Mouse (Mus musculus) C2C12 (cell line): ENCODE measurements around the gene Gmfb. TPM values are rescaled to one million over a fixed set of nuclear protein-coding genes. Genes with fewer than 3 reads are reported as not detected.

Experiments
- H3K27me3 ChIP-seq: one replicate; pipeline ENCODE4 v1.6.1; 2011; ENCODE audit not compliant: control insufficient read depth, insufficient read depth, insufficient read length
- H3K36me3 ChIP-seq: one replicate; pipeline ENCODE4 v1.6.1; 2011; ENCODE audit not compliant: control insufficient read depth, insufficient read depth
- H3K4me3 ChIP-seq: one replicate; pipeline ENCODE4 v1.5.1; 2011; ENCODE audit warnings: mild to moderate bottlenecking, control low read depth; ENCODE audit not compliant: poor library complexity, insufficient read depth, severe bottlenecking
- H3K79me2 ChIP-seq: one replicate; pipeline ENCODE4 v1.6.1; 2011; ENCODE audit not compliant: control insufficient read depth, insufficient read depth
- H3K79me3 ChIP-seq: one replicate; pipeline ENCODE4 v1.6.1; 2011; ENCODE audit warnings: low read depth, control low read depth
- H3ac ChIP-seq: one replicate; pipeline ENCODE3; 2011; ENCODE audit warnings: low read depth; ENCODE audit not compliant: control insufficient read depth, insufficient read length
- CEBPB ChIP-seq: IDR thresholded peaks from one replicate; pipeline ENCODE4 v1.6.1; 2011; ENCODE audit warnings: low read depth, mild to moderate bottlenecking, control low read depth, moderate library complexity
- CTCF ChIP-seq: IDR thresholded peaks from one replicate; pipeline ENCODE4 v1.5.1; 2011; ENCODE audit not compliant: control insufficient read depth, insufficient read depth, insufficient read length
- FOSL1 ChIP-seq: IDR thresholded peaks from one replicate; pipeline ENCODE4 v1.8.0; 2011; ENCODE audit warnings: mild to moderate bottlenecking, low read length; ENCODE audit not compliant: poor library complexity, insufficient read depth, severe bottlenecking
- MAX ChIP-seq: IDR thresholded peaks from one replicate; pipeline ENCODE4 v1.6.1; 2011; ENCODE audit warnings: mild to moderate bottlenecking, control low read depth
- MYOD1 ChIP-seq: IDR thresholded peaks from one replicate; pipeline ENCODE4 v1.6.1; 2011; ENCODE audit warnings: low read depth; ENCODE audit not compliant: control insufficient read depth, insufficient read length
- MYOG ChIP-seq: IDR thresholded peaks from one replicate; pipeline ENCODE4 v1.6.1; 2011; ENCODE audit not compliant: control insufficient read depth, insufficient read length; ENCODE audit errors: extremely low read depth
- USF1 ChIP-seq: IDR thresholded peaks from one replicate; pipeline ENCODE4 v1.6.1; 2011; ENCODE audit warnings: low read depth, mild to moderate bottlenecking, control low read depth, moderate library complexity
- polyA plus RNA-seq: library from polyadenylated mRNA; unstranded; fragments of >200 nt; fragmentation: generic; extraction: Trizol; gene quantifications from one replicate; pipeline ENCODE4 v1.2.1, GENCODE M21; 2012; ENCODE audit warnings: missing spikeins

Gmfb gene
- polyA plus RNA-seq, 1 experiment: 19.4 TPM

DNA sequence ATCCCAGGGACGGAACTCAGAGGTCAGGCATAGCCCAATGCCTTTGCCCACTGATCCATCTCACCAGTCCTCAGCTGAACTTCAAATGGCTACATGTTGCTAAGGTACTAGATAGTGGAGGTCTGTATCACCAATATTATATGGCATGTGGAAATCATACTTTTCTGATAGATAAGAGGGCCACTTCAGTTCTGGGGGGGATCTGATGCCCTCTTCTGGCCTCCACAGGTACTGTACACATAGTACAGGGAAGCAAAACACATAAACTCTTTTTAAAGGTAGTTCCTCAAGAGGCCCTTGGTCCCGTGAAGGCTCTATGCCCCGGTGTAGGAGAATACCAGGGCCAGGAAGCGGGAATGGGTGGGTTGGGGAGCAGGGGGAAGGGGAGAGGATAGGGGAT lies 31.7 kb downstream of the Gmfb start:
- Histone ChIP-seq H3K79me2 (peaks cover 29% of the 10 kb centered on the region), H3K79me3 (peaks cover 22% of the 10 kb centered on the region), H3K27me3 (no peaks in the 10 kb centered on the region), H3K4me3 (no peak overlapping the region), H3K36me3 (peaks cover under 1% of the 10 kb centered on the region), H3ac (no peak overlapping the region)
- no peak for TF ChIP-seq CTCF
- TF ChIP-seq MYOD1: no peak
- no peak for TF ChIP-seq CEBPB
- no peak for TF ChIP-seq MAX
- no peak for TF ChIP-seq MYOG
- TF ChIP-seq USF1: no peak
- no peak for TF ChIP-seq FOSL1

DNA sequence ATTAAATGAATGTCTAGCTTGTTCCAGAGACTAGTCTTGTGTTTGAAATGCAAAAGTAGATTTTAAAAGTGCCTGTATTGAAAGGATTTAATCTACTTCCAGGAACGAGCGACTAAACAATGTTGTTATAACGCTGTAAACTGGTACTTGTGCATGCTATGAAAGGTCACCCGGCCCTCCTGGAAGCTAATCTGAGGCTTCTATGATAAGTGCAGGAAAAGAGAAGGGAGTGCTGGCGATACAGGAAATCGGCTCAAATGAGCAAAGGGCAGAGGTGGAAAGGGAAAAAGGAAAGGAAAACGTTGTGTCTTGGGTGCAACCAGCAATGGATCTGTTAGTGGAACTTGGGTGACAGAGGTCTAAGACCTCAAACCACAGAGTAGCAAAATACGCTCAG lies 33.5 kb downstream of the Gmfb start:
- H3K27me3 ChIP-seq: no peaks in the 10 kb centered on the region
- H3ac ChIP-seq: no peak overlapping the region
- H3K79me3 ChIP-seq: peaks cover 40% of the 10 kb centered on the region
- H3K36me3 ChIP-seq: peaks cover 18% of the 10 kb centered on the region
- TF ChIP-seq MYOG: no peak
- TF ChIP-seq USF1: no peak
- TF ChIP-seq MYOD1: no peak
- no peak for TF ChIP-seq CEBPB
- no peak for TF ChIP-seq CTCF
- no peak for TF ChIP-seq MAX
- no peak for TF ChIP-seq FOSL1
- peaks cover 47% of the 10 kb centered on the region for H3K79me2 ChIP-seq
- peak overlapping the region; percentile 71 for H3K4me3 ChIP-seq

DNA sequence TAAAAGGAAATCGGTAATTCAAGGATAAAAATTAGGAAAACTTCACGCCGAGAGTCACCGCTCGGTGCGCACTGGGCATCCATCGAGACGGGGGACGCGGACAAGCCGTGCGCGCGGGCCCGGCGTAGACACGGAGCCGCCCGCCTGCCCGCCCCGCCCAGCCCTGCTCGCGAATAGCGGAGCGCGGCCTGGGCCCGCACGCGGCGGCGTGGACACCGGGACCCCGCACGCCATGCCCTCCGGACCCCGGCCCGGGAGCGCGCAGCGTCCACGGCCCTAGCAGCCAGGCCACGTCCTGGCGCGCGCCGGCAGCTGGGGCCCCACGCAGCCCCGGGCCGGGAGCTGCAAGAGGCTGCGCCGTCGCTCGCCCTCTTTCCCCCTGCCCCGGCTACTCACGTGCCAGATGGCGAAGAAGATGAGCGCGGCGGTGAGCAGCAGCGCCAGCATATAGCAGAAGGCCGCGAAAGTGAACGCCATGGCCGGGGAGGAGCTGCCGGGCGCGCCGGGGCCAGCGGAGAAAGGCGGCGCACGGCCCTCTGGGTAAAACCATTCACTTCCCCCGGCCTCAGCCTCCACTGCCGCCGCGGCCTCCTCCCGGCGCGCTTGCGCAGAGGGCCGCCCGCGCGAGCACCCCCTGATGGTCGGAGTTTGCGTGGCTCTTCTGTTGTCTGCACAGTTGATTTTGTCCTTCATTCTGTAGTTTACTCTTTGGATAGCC lies 34.1 kb downstream of the Gmfb start, which contains the start of gene Cnih1:
Gene Cnih1, minus strand, starts transcription at position 625 of the 718 bp plus-strand sequence.
- Histone ChIP-seq H3K79me3 (peaks cover 46% of the 10 kb centered on the region), H3K79me2 (peaks cover 52% of the 10 kb centered on the region), H3K36me3 (peaks cover 24% of the 10 kb centered on the region), H3K4me3 (peak within 1 kb of the TSS; percentile 71), H3ac (peak within 1 kb of the TSS; percentile 82), H3K27me3 (no peaks in the 10 kb centered on the region)
- TF ChIP-seq CEBPB: no peak
- no peak for TF ChIP-seq MAX
- peak; percentile 80 for TF ChIP-seq CTCF
- no peak for TF ChIP-seq MYOG
- no peak for TF ChIP-seq MYOD1
- TF ChIP-seq USF1: no peak

DNA sequence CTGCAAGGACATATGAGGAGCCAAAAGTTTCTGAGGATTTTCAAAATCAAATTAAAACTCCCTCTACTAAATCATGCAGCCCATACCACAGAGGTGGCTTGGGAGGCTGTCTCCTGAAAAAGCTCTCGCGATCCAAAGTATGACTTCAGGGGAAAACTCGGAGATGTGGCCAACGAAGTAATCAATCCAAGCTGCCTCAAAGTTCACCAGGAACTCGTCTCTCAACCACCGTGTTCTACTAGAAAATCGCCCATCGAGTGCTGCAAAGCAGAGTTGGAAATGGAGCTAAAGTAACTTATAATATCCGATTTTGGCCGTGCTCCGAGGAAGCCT lies 34.6 kb downstream of the Gmfb start:
- H3K79me2 ChIP-seq: peaks cover 58% of the 10 kb centered on the region
- H3ac ChIP-seq: peak overlapping the region; percentile 82
- peaks cover 28% of the 10 kb centered on the region for H3K36me3 ChIP-seq
- H3K79me3 ChIP-seq: peaks cover 51% of the 10 kb centered on the region
- H3K4me3 ChIP-seq: peak overlapping the region; percentile 71
- no peaks in the 10 kb centered on the region for H3K27me3 ChIP-seq
- TF ChIP-seq CEBPB: no peak
- TF ChIP-seq MYOD1: no peak
- TF ChIP-seq FOSL1: no peak
- TF ChIP-seq USF1: no peak
- no peak for TF ChIP-seq CTCF
- no peak for TF ChIP-seq MAX
- TF ChIP-seq MYOG: no peak

DNA sequence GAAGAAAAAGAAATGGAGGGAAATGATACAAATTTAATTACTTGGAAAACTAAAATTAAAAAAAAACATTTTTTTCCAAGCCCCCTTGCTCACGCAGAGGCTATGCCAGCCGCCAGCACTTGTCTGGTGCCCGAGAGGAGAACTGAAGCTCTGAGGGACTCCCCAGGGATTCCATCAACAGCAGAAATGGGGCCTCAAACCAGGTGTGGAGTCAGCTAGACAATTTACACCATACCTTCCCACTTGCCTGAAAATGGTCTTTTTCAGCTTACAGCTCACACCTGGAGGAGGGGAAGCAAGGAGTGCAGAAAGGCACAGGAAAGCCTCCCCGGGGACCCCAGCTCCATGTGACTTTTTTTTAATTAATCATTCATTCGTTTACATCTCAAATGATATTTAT lies 36.8 kb downstream of the Gmfb start:
- H3K79me3 ChIP-seq: peaks cover 72% of the 10 kb centered on the region
- H3K4me3 ChIP-seq: no peak overlapping the region
- H3K27me3 ChIP-seq: no peaks in the 10 kb centered on the region
- H3K79me2 ChIP-seq: peaks cover 79% of the 10 kb centered on the region
- no peak overlapping the region for H3ac ChIP-seq
- peaks cover 48% of the 10 kb centered on the region for H3K36me3 ChIP-seq
- TF ChIP-seq MYOG (no peak), FOSL1 (no peak), MAX (no peak), MYOD1 (no peak)

DNA sequence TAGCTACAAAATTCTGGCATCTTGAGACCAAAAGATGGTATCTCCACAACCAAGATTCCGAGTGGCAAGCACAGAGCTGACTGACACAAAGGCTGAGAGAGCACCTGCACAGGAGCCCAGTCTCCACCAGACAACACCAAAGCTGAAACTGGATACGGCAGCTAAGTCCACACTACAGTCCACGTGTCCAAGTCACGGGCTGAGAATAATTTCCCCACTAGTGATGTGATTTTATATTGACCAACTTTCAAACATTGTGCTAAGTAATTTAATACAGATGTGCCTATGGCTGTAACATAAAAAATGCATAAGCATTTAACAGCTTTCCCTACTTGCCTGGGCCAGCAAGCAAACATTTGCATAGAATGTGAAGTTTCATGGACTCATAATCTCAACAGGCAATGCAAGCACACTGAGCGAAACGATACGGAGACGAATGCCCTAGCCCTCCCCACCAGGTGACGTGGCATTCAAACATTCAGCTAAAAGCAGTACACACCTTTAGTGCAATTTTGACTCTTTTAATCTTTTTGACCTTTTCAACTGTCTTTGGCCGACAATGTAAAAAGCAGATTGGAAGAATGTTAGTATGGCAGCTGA lies 38.6 kb downstream of the Gmfb start:
- peaks cover 98% of the 10 kb centered on the region for H3K79me2 ChIP-seq

More for the DNA sequence above, 38.6 kb downstream of the Gmfb start:
- H3K36me3 ChIP-seq: peaks cover 66% of the 10 kb centered on the region
- no peak overlapping the region for H3K4me3 ChIP-seq
- H3K27me3 ChIP-seq: no peaks in the 10 kb centered on the region
- H3ac ChIP-seq: no peak overlapping the region
- TF ChIP-seq MYOG (no peak), MYOD1 (no peak), CTCF (no peak), MAX (no peak), FOSL1 (no peak), CEBPB (no peak), USF1 (no peak)
- peaks cover 87% of the 10 kb centered on the region for H3K79me3 ChIP-seq
